Mouse (Mus musculus): ENCODE measurements around the gene Ddx54. TPM values are rescaled to one million over a fixed set of nuclear protein-coding genes. Genes with fewer than 3 reads are reported as not detected.

The Ddx54 gene
- total and polyA plus RNA-seq, 2 experiments from 2014 or later: 18.2 to 23.0 TPM

DNA sequence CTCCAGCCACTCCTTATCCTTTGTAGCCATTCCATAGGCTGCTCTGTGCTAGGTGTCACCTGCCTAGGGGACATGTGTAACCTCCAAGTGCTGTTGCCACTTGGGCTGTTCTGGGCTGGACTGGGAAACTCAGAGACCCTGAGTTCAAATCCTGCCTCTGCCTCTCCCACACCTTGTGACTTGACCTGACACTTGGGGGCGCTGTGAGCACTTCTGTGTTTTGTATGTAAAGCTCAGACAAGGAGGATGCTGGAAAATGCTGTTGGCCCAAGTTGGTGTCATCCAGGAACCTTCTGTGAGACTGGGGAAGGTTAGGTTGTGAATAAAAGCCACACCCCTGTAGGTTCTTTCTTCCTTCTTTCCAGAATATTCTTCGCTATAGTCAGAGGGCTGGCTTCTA, 52.3 kb downstream of the Ddx54 start:
- Histone ChIP-seq H3K4me1 (ENCODE audit: control insufficient read depth, insufficient read depth) (no peaks in the 10 kb centered on the region), H3K4me2 (ENCODE audit: low read depth, low read length) (no peak overlapping the region), H3K4me3 (ENCODE audit: low read depth, low read length) (no peak overlapping the region), H3K27me3 (ENCODE audit: control insufficient read depth, insufficient read depth, low read length) (0 out of 2 replicates have a peak, but pooled peaks cover 16% of the 10 kb centered on the region), H3K36me3 (replicated peaks; ENCODE audit: control insufficient read depth, insufficient read depth, low read length) (no peaks in the 10 kb centered on the region), H3K27ac (ENCODE audit: low read depth) (no peak overlapping the region), H3K9ac (replicated peaks; ENCODE audit: low read depth, low read length) (no peak overlapping the region), H3K9me3 (replicated peaks; ENCODE audit: control insufficient read depth, low read length) (no peaks in the 10 kb centered on the region)
- 60% methylated on average over 2 of the region's 2 CpGs for WGBS
- TF ChIP-seq CTCF (IDR thresholded peaks at IDR 0.05; ENCODE audit: low read depth) (no peak), EP300 (IDR thresholded peaks at IDR 0.05; ENCODE audit: low read depth) (no peak)
- ATAC-seq (ENCODE audit: insufficient read depth, low read depth): no peak
- DNase-seq (ENCODE audit: low spot score): no peak

DNA sequence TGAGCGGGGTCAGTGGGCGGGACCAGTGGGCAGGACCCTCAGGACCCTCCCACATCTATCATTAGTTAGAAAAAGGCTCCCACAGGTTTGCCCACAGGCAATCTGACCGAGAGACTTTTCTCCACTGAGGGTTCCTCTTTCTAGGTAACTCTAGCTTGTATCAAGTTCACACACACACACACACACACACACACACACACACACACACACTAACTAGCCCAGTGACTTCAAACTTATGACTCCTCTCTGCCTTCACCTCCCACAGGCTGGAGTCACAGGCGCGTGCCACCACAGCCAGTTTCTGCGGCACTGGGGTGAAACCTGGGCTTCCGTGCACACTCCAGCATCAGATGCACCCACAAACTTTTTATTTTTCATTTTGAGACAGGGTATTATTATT, 56.2 kb downstream of the Ddx54 start:
- TF ChIP-seq EP300 (IDR thresholded peaks at IDR 0.05; ENCODE audit: low read depth): no peak
- TF ChIP-seq CTCF (IDR thresholded peaks at IDR 0.05; ENCODE audit: low read depth): no peak
- WGBS: 76% methylated on average over 7 of the region's 7 CpGs
- Histone ChIP-seq H3K27me3 (ENCODE audit: control insufficient read depth, insufficient read depth, low read length) (0 out of 2 replicates have a peak, but pooled peaks cover 9% of the 10 kb centered on the region), H3K4me2 (ENCODE audit: low read depth, low read length) (no peak overlapping the region), H3K36me3 (replicated peaks; ENCODE audit: control insufficient read depth, insufficient read depth, low read length) (no peaks in the 10 kb centered on the region), H3K4me3 (ENCODE audit: low read depth, low read length) (no peak overlapping the region), H3K9ac (replicated peaks; ENCODE audit: low read depth, low read length) (no peak overlapping the region), H3K4me1 (ENCODE audit: control insufficient read depth, insufficient read depth) (no peaks in the 10 kb centered on the region), H3K27ac (ENCODE audit: low read depth) (no peak overlapping the region), H3K9me3 (replicated peaks; ENCODE audit: control insufficient read depth, low read length) (no peaks in the 10 kb centered on the region)
- DNase-seq (ENCODE audit: low spot score): no peak
- no peak for ATAC-seq (ENCODE audit: insufficient read depth, low read depth)

DNA sequence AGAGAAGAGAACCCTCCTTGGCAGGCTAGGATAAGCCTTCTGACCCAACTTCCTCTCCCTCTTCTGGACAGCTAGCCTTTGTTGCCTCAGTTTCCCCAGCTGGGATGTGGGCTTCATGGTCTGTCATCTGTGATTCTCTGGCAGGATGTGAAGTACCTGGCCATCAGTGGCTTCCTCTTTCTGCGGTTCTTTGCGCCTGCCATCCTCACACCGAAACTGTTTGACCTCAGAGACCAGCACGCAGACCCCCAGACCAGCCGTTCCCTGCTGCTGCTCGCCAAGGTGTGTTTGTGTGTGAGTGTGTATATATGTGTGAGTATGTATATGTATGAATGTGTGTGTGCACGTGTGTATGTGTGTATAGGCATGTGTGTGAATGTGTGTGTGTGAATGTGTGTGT, 57.6 kb downstream of the Ddx54 start:
- DNase-seq (ENCODE audit: low spot score): no peak
- H3K4me2 ChIP-seq (ENCODE audit: low read depth, low read length): no peak overlapping the region
- no peak overlapping the region for H3K9ac ChIP-seq (replicated peaks; ENCODE audit: low read depth, low read length)
- no peak overlapping the region for H3K27ac ChIP-seq (ENCODE audit: low read depth)
- WGBS: 84% methylated on average over 7 of the region's 7 CpGs
- ATAC-seq (ENCODE audit: insufficient read depth, low read depth): no peak
- H3K36me3 ChIP-seq (replicated peaks; ENCODE audit: control insufficient read depth, insufficient read depth, low read length): no peaks in the 10 kb centered on the region
- TF ChIP-seq EP300 (IDR thresholded peaks at IDR 0.05; ENCODE audit: low read depth) (no peak), CTCF (IDR thresholded peaks at IDR 0.05; ENCODE audit: low read depth) (no peak)
- no peaks in the 10 kb centered on the region for H3K27me3 ChIP-seq (ENCODE audit: control insufficient read depth, insufficient read depth, low read length)
- H3K9me3 ChIP-seq (replicated peaks; ENCODE audit: control insufficient read depth, low read length): no peaks in the 10 kb centered on the region
- no peaks in the 10 kb centered on the region for H3K4me1 ChIP-seq (ENCODE audit: control insufficient read depth, insufficient read depth)
- no peak overlapping the region for H3K4me3 ChIP-seq (ENCODE audit: low read depth, low read length)

DNA sequence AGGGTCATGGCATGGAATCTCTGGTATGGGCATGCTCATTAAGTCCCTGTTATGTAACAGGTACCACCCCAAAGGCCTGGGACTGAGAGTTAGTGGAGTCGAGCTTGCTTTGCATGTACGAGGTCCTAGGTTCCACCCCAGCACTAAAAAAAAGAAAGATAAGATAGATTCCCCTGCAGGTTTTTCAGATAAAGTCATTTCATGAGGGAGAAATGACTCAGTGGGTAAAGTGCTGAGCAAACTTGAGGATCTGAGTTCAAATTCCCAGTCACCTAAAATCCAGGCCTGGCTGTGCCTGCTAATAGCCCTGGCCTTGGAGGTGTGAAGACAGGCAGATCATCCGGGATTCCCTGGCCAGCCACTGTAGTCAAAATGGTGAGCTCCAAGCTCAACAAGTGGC, 59.3 kb downstream of the Ddx54 start:
- WGBS: 64% methylated on average over 3 of the region's 3 CpGs
- no peaks in the 10 kb centered on the region for H3K36me3 ChIP-seq (replicated peaks; ENCODE audit: control insufficient read depth, insufficient read depth, low read length)
- H3K4me3 ChIP-seq (ENCODE audit: low read depth, low read length): no peak overlapping the region
- no peak overlapping the region for H3K4me2 ChIP-seq (ENCODE audit: low read depth, low read length)
- no peak overlapping the region for H3K27ac ChIP-seq (ENCODE audit: low read depth)
- H3K4me1 ChIP-seq (ENCODE audit: control insufficient read depth, insufficient read depth): no peaks in the 10 kb centered on the region
- ATAC-seq (ENCODE audit: insufficient read depth, low read depth) (no peak), DNase-seq (ENCODE audit: low spot score) (no peak)
- H3K9ac ChIP-seq (replicated peaks; ENCODE audit: low read depth, low read length): no peak overlapping the region
- H3K27me3 ChIP-seq (ENCODE audit: control insufficient read depth, insufficient read depth, low read length): peaks cover 5% of the 10 kb centered on the region; the same call in 1 of the 2 replicates
- TF ChIP-seq EP300 (IDR thresholded peaks at IDR 0.05; ENCODE audit: low read depth) (no peak), CTCF (IDR thresholded peaks at IDR 0.05; ENCODE audit: low read depth) (no peak)
- H3K9me3 ChIP-seq (replicated peaks; ENCODE audit: control insufficient read depth, low read length): no peaks in the 10 kb centered on the region

DNA sequence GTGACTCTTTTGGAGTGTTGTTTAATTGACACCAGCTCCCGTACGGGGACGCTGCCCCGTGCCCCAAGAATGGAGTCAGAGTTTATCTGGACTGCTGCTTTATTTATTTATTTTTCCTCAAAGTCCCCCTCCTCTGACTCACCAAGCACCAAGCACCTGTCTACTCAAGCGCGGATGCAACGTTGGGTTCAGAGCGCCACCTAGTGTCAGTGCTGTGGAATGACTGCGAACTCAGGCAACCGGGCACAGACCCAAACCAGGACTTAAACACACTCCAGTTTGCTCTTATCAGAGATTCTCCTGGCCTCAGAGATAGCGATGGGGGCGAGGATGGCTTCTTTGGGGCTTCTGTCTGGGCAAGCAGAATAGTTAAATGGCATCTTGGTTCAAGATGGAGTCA, 61.1 kb downstream of the Ddx54 start:
- no peak overlapping the region for H3K9ac ChIP-seq (replicated peaks; ENCODE audit: low read depth, low read length)
- DNase-seq (ENCODE audit: low spot score) (peak; percentile 51), ATAC-seq (ENCODE audit: insufficient read depth, low read depth) (peak; percentile 29; the same call in 1 of the 2 replicates)
- H3K4me3 ChIP-seq (ENCODE audit: low read depth, low read length): no peak overlapping the region
- no peak overlapping the region for H3K4me2 ChIP-seq (ENCODE audit: low read depth, low read length)
- H3K36me3 ChIP-seq (replicated peaks; ENCODE audit: control insufficient read depth, insufficient read depth, low read length): no peaks in the 10 kb centered on the region
- WGBS: 3% methylated on average over 12 of the region's 12 CpGs
- TF ChIP-seq EP300 (IDR thresholded peaks at IDR 0.05; ENCODE audit: low read depth): no peak
- TF ChIP-seq CTCF (IDR thresholded peaks at IDR 0.05; ENCODE audit: low read depth): peak; percentile 92
- H3K4me1 ChIP-seq (ENCODE audit: control insufficient read depth, insufficient read depth): no peaks in the 10 kb centered on the region
- H3K9me3 ChIP-seq (replicated peaks; ENCODE audit: control insufficient read depth, low read length): no peaks in the 10 kb centered on the region
- H3K27ac ChIP-seq (ENCODE audit: low read depth): no peak overlapping the region
- peaks cover 5% of the 10 kb centered on the region; the same call in 1 of the 2 replicates for H3K27me3 ChIP-seq (ENCODE audit: control insufficient read depth, insufficient read depth, low read length)
